Mouse (Mus musculus): ENCODE measurements at regions not wholly inside any gene's neighbourhood (a gene's known extent, or its start where the extent isn't known, plus 50 kb on each side); places are given as distances from the start of the nearest gene placed in this dataset.

- H3K27ac ChIP-seq: peak overlapping the region; percentile 86
- TF ChIP-seq CTCF (conservative IDR thresholded peaks at IDR 0.05): no peak
- peak overlapping the region; percentile 59 for H3K4me3 ChIP-seq
- peak in 1 of 2 experiments; percentile 10 for DNase-seq (ENCODE audit: low spot score in 2 of 2)
These were observed 60.7 kb upstream of the Sox4 start for GRCm38 (mm10) chr13:29014066-29014826.

DNA sequence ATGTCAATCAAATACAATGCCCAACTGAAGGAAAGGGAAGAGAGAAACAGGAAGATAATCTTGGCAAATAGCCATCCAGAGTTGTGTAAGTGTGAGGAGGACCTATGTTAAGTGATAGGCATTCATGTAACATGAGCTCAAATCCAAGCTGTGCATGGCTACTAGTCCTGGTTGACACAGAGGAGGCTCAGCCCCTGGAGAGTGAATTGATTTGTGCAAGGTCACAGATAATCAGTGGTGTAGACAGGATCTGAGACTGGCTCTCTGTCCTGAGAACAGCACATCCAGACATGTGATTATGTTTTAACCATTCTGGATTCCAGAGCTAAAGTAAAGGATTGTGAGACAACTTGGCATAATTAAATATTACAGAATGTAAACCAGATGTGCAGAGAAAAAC lies 53.0 kb upstream of the Sox4 start:
- no peak for DNase-seq (ENCODE audit: low spot score in 2 of 2)
- Histone ChIP-seq H3K4me3 (no peak overlapping the region), H3K27ac (no peak overlapping the region)
- no peak for TF ChIP-seq CTCF (conservative IDR thresholded peaks at IDR 0.05)
